Mouse (Mus musculus) urinary bladder, postnatal 10 days (tissue): ENCODE measurements at regions not wholly inside any gene's neighbourhood (a gene's known extent, or its start where the extent isn't known, plus 50 kb on each side); places are given as distances from the start of the nearest gene placed in this dataset.

Experiments used
- DNase-seq: peaks from one replicate; pipeline ENCODE4 v3.0.0; 2022; ENCODE audit warnings: low spot score

- no peak for DNase-seq
Observed at GRCm38 (mm10) chr5:126019781-126020180, 488.2 kb downstream of the Tmem132b start.

DNA sequence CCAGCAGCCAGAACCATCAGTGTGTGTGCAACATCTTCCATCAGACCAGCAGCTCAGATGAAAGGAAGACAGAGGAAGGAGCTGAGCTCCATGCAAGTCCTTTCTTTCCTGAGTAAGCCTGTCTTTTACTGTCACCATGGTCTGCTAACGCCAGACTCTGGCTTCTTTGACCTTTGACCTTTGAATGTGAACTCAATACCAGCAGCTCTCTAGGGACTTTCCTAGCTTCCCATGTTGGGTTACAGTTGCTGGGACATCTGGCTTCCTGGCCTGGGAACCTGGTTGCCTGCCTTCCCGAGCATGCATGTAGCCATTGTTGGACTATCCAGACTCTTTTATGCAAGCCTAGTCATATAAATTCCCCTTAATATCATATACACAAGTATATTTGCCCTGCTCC, 492.3 kb downstream of the Tmem132b start:
- no peak for DNase-seq

DNA sequence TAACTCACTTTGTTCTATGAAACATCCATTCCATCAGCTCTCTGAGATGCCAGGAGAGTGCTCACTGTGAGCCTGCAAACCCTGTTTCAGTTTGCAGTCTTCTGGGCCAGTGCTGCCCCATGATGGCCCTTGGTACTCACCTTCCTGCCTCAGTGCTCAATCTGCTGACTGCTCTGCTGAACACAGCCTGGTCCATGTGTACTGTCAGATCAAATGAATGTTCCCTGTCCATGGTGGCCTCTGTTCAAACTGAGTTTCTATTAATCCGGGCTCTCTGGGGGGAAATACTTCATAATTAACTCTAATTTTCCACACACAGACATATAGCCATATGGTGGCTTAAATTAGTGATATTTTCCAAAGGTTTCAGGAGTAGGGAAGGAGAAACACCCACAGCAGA, 503.3 kb downstream of the Tmem132b start:
- no peak for DNase-seq

- no peak for DNase-seq
Observed at GRCm38 (mm10) chr5:126036686-126037085, 505.1 kb downstream of the Tmem132b start.

DNA sequence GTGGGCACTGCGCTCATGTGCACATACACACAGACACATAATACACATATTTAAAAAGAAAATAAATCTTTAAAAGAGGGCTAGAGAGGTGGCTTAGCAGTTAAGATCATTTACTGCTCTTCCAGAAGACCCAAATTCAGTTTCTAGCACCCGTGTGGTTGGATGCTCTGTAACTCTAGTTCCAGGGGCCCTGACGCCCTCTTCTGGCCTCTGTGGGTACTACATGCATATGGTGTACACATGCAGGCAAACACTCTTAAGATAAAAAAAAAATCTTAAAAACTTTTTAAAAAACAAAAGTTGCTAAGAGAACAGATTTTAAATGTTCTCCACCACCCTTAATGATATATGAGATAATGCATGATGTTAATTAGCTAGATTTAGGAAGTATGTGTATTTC, 514.2 kb downstream of the Tmem132b start:
- no peak for DNase-seq

GRCm38 (mm10) chr5:126063644-126064043, 532.1 kb downstream of the Tmem132b start:
- no peak for DNase-seq

- DNase-seq: no peak
Observed at GRCm38 (mm10) chr5:126079281-126079838, 547.8 kb downstream of the Tmem132b start.

- DNase-seq: no peak
Observed at GRCm38 (mm10) chr5:126088251-126088914, 556.8 kb downstream of the Tmem132b start.

- DNase-seq: no peak
Observed at GRCm38 (mm10) chr5:126093196-126093595, 561.6 kb downstream of the Tmem132b start.

- no peak for DNase-seq
Observed at GRCm38 (mm10) chr5:126096616-126097261, 565.2 kb downstream of the Tmem132b start.

DNA sequence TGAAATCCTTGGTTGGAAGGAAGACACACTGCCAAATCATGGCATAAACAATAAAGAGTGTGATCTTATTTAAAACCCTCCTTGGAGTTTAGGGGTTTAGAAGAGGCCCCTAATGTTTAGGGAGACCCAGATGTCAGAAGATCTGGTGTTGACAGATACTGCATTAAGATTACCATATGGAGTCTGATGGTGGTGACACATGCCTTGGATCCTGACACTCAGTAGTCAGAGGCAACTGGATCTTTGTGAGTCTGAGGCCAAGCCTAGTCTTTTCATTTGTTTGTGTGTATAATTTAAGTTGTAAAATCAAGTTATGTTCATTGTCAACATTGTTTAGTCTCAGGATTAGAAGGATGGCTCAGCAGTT, 565.7 kb downstream of the Tmem132b start:
- no peak for DNase-seq

DNA sequence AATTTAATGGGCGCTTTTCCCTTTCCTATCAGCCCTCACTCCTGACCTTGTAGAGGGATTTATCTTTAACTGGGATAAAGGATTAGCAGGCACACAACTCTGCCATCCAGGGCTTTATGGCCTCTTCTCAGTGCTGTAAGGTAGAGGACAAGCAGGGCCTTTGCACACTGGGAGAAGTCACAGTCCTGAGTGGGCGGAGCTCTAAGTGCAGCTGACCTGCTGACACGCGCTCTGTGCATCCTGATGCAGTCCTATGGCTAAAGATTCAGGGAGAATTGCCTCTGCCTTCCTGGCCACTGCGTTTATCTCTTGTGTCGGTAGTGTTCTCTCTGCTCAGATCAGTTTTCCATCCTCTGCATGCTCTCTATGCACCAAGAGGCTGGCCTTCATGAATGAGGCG, 566.9 kb downstream of the Tmem132b start:
- DNase-seq: no peak

DNA sequence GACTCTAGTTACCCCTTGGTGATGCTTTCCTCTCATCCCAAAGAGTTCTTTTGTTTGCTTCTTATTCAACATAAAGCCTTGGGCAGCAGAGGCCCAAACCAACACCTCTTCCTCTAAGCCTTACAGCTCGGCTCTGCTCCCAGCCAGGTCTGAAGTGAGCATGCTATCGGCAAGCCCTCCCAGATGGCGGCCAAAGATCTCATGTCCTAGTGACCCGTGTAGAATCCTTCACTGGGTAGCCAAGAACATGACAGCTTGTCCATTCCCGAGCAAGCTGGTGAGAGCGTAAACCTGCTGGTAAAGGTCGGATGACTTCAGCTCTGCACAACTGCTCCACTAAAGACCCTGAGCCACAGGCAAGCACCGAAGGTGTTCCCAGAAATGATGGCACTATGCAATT, 568.4 kb downstream of the Tmem132b start:
- no peak for DNase-seq

DNA sequence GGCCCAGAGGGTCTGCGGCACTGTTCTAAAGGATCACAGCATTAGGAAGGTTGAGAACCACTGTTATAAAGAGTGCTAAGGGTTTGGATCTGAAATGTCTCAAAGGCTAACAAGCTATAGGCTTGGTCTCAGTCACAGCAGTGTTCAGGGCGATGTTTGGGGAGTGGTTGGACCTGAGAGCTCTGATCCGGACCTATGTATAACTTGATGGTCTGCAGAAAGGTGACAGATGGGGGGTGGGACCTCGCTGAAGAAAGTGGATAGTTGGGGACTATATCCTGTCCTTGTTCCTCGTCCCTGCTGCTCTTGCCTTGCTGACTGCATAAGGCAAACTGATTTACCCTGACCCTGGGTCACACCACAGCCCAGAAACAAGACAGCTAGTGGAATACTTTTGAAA, 572.9 kb downstream of the Tmem132b start:
- DNase-seq: no peak

GRCm38 (mm10) chr5:126104883-126105282, 573.3 kb downstream of the Tmem132b start:
- no peak for DNase-seq

DNA sequence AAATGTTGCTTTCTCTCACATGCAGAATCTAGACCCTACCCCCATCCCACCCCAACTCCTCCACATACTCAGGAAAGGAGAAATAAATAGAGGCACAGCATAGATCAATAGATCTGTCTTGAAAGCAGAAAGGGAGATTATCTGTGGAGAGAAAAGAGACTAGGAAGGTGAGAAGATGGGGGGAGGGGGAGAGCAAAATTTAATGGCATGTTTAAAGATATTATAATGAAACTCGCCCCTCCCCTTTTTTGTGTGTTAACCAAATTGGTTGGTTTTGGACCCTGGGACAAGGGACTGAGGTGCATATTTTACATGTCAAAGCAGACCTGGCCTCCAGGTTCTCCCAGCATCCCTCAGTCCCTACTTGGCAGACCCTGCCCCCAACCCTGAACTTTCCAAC, 573.9 kb downstream of the Tmem132b start:
- no peak for DNase-seq

GRCm38 (mm10) chr5:126107020-126107419, 575.4 kb downstream of the Tmem132b start:
- DNase-seq: no peak

DNA sequence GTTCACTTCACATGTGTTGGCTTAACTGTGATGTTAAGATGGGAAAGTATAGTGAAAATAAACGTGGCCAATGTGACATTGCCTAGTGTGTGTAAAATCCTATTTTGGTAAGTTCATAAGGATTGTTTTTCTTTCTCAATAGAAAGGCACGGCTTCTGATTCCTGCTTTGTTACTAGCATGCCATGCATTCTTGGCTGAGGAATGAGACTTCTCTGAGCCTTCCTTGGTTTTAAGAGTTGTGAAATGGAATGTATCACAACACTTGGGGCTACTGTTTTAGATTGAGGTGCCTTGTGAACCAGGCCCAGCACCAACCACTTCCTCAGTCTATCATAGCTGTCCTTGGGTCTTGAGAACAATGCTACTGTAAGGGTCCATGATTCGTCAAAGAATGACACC, 577.3 kb downstream of the Tmem132b start:
- DNase-seq: no peak

GRCm38 (mm10) chr5:126117291-126117690, 585.7 kb downstream of the Tmem132b start:
- no peak for DNase-seq

DNA sequence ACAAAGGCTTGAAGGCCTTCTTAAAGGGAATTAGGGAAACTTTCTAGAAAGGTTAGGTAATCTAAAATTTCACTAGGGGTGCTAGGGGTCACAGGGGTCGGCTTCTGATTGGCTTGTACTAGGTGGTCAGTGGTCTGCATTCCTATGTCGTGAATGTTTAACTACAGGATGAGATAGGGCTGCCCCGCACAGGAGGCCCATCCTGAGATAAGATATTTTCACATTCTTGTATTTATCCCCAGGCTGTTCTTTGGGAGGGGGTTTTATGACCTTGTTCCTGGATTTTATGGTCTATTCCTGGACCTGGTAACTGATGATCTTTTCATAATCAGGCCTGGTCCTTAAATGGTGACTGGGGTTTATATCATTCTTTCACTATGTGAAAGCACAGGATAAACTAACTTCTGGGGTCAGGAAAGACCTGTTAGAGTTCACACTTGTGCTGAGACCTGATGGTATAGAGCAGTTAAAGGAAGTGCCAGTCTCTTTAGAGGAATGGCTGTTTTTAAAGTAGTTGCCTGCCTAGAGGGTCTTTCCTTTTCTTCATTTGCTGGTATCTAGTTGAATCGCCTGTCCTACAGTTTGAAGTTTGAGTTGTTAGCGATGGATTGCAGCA, 586.4 kb downstream of the Tmem132b start:
- DNase-seq: no peak

- no peak for DNase-seq
Observed at GRCm38 (mm10) chr5:126118731-126119130, 587.2 kb downstream of the Tmem132b start.

- no peak for DNase-seq
Observed at GRCm38 (mm10) chr5:126123216-126123615, 591.6 kb downstream of the Tmem132b start.

DNA sequence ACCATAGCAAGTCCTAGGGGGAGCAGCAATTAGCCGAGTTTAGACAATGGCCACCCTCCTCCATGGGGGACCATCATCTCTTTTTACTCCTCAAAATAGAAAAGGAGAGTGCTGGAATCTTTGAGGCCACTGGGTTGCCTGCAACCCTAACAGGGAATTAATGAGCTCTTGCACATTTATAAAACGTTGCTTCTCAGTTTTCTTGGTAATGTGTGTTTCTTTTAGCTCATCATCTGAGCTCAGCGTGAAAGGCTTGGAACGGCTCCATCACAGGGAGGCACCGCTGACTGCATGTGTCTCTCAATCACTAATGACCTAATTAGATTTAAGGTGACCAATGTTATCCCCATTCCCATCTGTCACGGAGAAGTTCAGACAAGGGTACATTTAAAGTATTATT, 595.9 kb downstream of the Tmem132b start:
- DNase-seq: no peak
